Mouse (Mus musculus) embryonic fibroblast, embryonic 13.5 days (primary cell): ENCODE results near the gene Pde4d.

Experiments
- CTCF ChIP-seq: IDR thresholded peaks from 2 replicates; pipeline ENCODE4 v1.5.1; 2011; ENCODE audit warnings: mild to moderate bottlenecking, control low read depth, low read length, moderate library complexity, borderline replicate concordance; ENCODE audit not compliant: insufficient read depth
- POLR2A ChIP-seq: IDR thresholded peaks from 2 replicates; pipeline ENCODE4 v1.6.1; 2011; ENCODE audit warnings: low read depth, mild to moderate bottlenecking, control low read depth, low read length, moderate library complexity

GRCm38 (mm10) chr13:108618207-108618606, 168.5 kb downstream of the Pde4d start:
- TF ChIP-seq CTCF (no peak), POLR2A (no peak)
